Mouse (Mus musculus) kidney, embryonic 14.5 days (tissue): ENCODE data around the gene Arhgef3. TPM values are rescaled to one million over a fixed set of nuclear protein-coding genes. Genes with fewer than 3 reads are reported as not detected.
"Not testable (repeated sequence)": the region's sequence is repeated elsewhere in the genome, so short reads cannot be mapped to it uniquely, and the experiment has no call there.

Source experiments
- ATAC-seq: fragments of 200-750 bp; cut with Nextera tagmentation; 2 replicates; pipeline ENCODE4 v1.8.0; 2017; ENCODE audit warnings: moderate number of reproducible peaks, mild to moderate bottlenecking, moderate TSS enrichment, moderate library complexity; ENCODE audit not compliant: low FRiP score, low TSS enrichment
- H3K27ac ChIP-seq: fragments of 300-500 bp; sonication (generic); 2 replicates; pipeline ENCODE4 v1.5.1; 2014; ENCODE audit warnings: low read depth, mild to moderate bottlenecking, low read length, moderate library complexity, mixed read lengths
- H3K27me3 ChIP-seq: fragments of 300-500 bp; sonication (generic); 2 replicates; pipeline ENCODE4 v1.6.1; 2014; ENCODE audit warnings: mild to moderate bottlenecking, low read length; ENCODE audit not compliant: control insufficient read depth, insufficient read depth
- H3K36me3 ChIP-seq: fragments of 300-500 bp; sonication (generic); 2 replicates; pipeline ENCODE4 v1.6.1; 2014; ENCODE audit warnings: low read length, mixed read lengths; ENCODE audit not compliant: control insufficient read depth, insufficient read depth
- H3K4me1 ChIP-seq: fragments of 300-500 bp; sonication (generic); 2 replicates; pipeline ENCODE4 v1.6.1; 2014; ENCODE audit warnings: low read length, mixed read lengths; ENCODE audit not compliant: control insufficient read depth, insufficient read depth
- H3K4me2 ChIP-seq: fragments of 300-500 bp; sonication (generic); replicated peaks from 2 replicates; pipeline ENCODE4 v1.6.1; 2014; ENCODE audit warnings: low read depth, mild to moderate bottlenecking, low read length
- H3K4me3 ChIP-seq: fragments of 300-500 bp; sonication (generic); 2 replicates; pipeline ENCODE4 v1.5.1; 2014; ENCODE audit warnings: mild to moderate bottlenecking, low read length
- H3K9ac ChIP-seq: fragments of 300-500 bp; sonication (generic); 2 replicates; pipeline ENCODE4 v1.6.1; 2014; ENCODE audit warnings: low read depth, mild to moderate bottlenecking, low read length, moderate library complexity
- H3K9me3 ChIP-seq: fragments of 300-500 bp; sonication (generic); 2 replicates; pipeline ENCODE4 v1.6.1; 2016; ENCODE audit warnings: low read length; ENCODE audit not compliant: control insufficient read depth
- WGBS: fragments of 180-500 bp; shearing (Covaris S2); extraction: QIAGEN DNeasy Blood & Tissue Kit; methylation state at CpG from one replicate; pipeline ENCODE4 v1.1.7; 2014; 5-methylcytosine and 5-hydroxymethylcytosine counted together
- polyA plus RNA-seq: library from polyadenylated mRNA; unstranded; fragments of >200 nt; fragmentation: Nextera tagmentation; extraction: Ambion mirVana; gene quantifications from 2 replicates; pipeline ENCODE4 v1.2.1, GENCODE M21; 2014

Gene Arhgef3
- polyA plus RNA-seq, 1 experiment from 2014 or later, result 15.0 TPM

- ATAC-seq, result no peak
- Histone ChIP-seq H3K4me2 (no peak overlapping the region), H3K4me3 (no peak overlapping the region), H3K27me3 (no peaks in the 10 kb centered on the region), H3K9ac (no peak overlapping the region), H3K9me3 (no peaks in the 10 kb centered on the region), H3K27ac (no peak overlapping the region), H3K4me1 (no peaks in the 10 kb centered on the region), H3K36me3 (no peaks in the 10 kb centered on the region)
- 69% methylated on average over 12 of the region's 12 CpGs for WGBS
Observed at GRCm38 (mm10) chr14:27200743-27201576, 86.3 kb downstream of the Arhgef3 start.

GRCm38 (mm10) chr14:27201824-27202223 is 87.1 kb downstream of the Arhgef3 start:
- H3K27ac ChIP-seq, result no peak overlapping the region
- H3K4me3 ChIP-seq, result no peak overlapping the region
- H3K9ac ChIP-seq, result no peak overlapping the region
- H3K27me3 ChIP-seq, result no peaks in the 10 kb centered on the region
- H3K36me3 ChIP-seq, result no peaks in the 10 kb centered on the region
- ATAC-seq, result no peak
- WGBS, result 40% methylated on average over 5 of the region's 5 CpGs
- no peaks in the 10 kb centered on the region for H3K9me3 ChIP-seq
- H3K4me2 ChIP-seq, result no peak overlapping the region
- no peaks in the 10 kb centered on the region for H3K4me1 ChIP-seq

GRCm38 (mm10) chr14:27204704-27205103 is 90.0 kb downstream of the Arhgef3 start:
- Histone ChIP-seq H3K27ac (no peak overlapping the region), H3K4me1 (no peaks in the 10 kb centered on the region), H3K9ac (no peak overlapping the region), H3K9me3 (no peaks in the 10 kb centered on the region), H3K4me2 (no peak overlapping the region), H3K4me3 (no peak overlapping the region), H3K27me3 (no peaks in the 10 kb centered on the region), H3K36me3 (no peaks in the 10 kb centered on the region)
- ATAC-seq, result no peak
- 91% methylated on average over 2 of the region's 2 CpGs for WGBS

GRCm38 (mm10) chr14:27206443-27206842 is 91.7 kb downstream of the Arhgef3 start:
- Histone ChIP-seq H3K9ac (no peak overlapping the region), H3K4me1 (no peaks in the 10 kb centered on the region), H3K27me3 (no peaks in the 10 kb centered on the region), H3K4me3 (no peak overlapping the region), H3K4me2 (no peak overlapping the region), H3K9me3 (no peaks in the 10 kb centered on the region), H3K36me3 (no peaks in the 10 kb centered on the region), H3K27ac (no peak overlapping the region)
- no peak for ATAC-seq

GRCm38 (mm10) chr14:27209542-27209941 is 94.8 kb downstream of the Arhgef3 start:
- no peaks in the 10 kb centered on the region for H3K36me3 ChIP-seq
- H3K9ac ChIP-seq, result no peak overlapping the region
- ATAC-seq, result no peak
- no peak overlapping the region for H3K4me3 ChIP-seq
- no peaks in the 10 kb centered on the region for H3K27me3 ChIP-seq
- H3K4me2 ChIP-seq, result no peak overlapping the region
- no peak overlapping the region for H3K27ac ChIP-seq
- 94% methylated on average over 4 of the region's 4 CpGs for WGBS
- no peaks in the 10 kb centered on the region for H3K4me1 ChIP-seq
- H3K9me3 ChIP-seq, result no peaks in the 10 kb centered on the region

GRCm38 (mm10) chr14:27210801-27211200 is 96.1 kb downstream of the Arhgef3 start:
- H3K4me1 ChIP-seq, H3K9ac ChIP-seq, H3K9me3 ChIP-seq, ATAC-seq, H3K36me3 ChIP-seq, H3K4me3 ChIP-seq, H3K27me3 ChIP-seq, H3K4me2 ChIP-seq, H3K27ac ChIP-seq: not testable (repeated sequence)
- WGBS, result 80% methylated on average over 9 of the region's 9 CpGs

- Histone ChIP-seq H3K27me3 (no peaks in the 10 kb centered on the region), H3K4me3 (no peak overlapping the region), H3K4me2 (no peak overlapping the region), H3K9ac (no peak overlapping the region), H3K9me3 (no peaks in the 10 kb centered on the region), H3K36me3 (no peaks in the 10 kb centered on the region), H3K27ac (no peak overlapping the region), H3K4me1 (no peaks in the 10 kb centered on the region)
- WGBS, result 89% methylated on average over 2 of the region's 2 CpGs
- no peak for ATAC-seq
Observed at GRCm38 (mm10) chr14:27211743-27212445, 97.2 kb downstream of the Arhgef3 start.

- no peak overlapping the region for H3K4me2 ChIP-seq
- no peaks in the 10 kb centered on the region for H3K4me1 ChIP-seq
- no peaks in the 10 kb centered on the region for H3K27me3 ChIP-seq
- WGBS, result 46% methylated on average over 2 of the region's 2 CpGs
- no peak for ATAC-seq
- no peak overlapping the region for H3K4me3 ChIP-seq
- no peaks in the 10 kb centered on the region for H3K9me3 ChIP-seq
- H3K9ac ChIP-seq, result no peak overlapping the region
- H3K36me3 ChIP-seq, result no peaks in the 10 kb centered on the region
- no peak overlapping the region for H3K27ac ChIP-seq
Observed at GRCm38 (mm10) chr14:27214232-27214631, 99.5 kb downstream of the Arhgef3 start.

GRCm38 (mm10) chr14:27219668-27220067 is 105.0 kb downstream of the Arhgef3 start:
- no peaks in the 10 kb centered on the region for H3K9me3 ChIP-seq
- H3K36me3 ChIP-seq, result no peaks in the 10 kb centered on the region
- H3K4me2 ChIP-seq, result no peak overlapping the region
- H3K4me3 ChIP-seq, result no peak overlapping the region
- H3K27ac ChIP-seq, result no peak overlapping the region
- H3K27me3 ChIP-seq, result no peaks in the 10 kb centered on the region
- no peak overlapping the region for H3K9ac ChIP-seq
- WGBS, result 88% methylated on average over 7 of the region's 7 CpGs
- no peaks in the 10 kb centered on the region for H3K4me1 ChIP-seq
- ATAC-seq, result no peak
